Mouse (Mus musculus): ENCODE measurements around the gene Rab3il1. TPM values are rescaled to one million over a fixed set of nuclear protein-coding genes. Genes with fewer than 3 reads are reported as not detected.

Rab3il1 gene
- polyA plus RNA-seq, 1 experiment from 2014 or later: 63.6 TPM

GRCm38 (mm10) chr19:10015442-10015841, 14.0 kb downstream of the Rab3il1 start:
- Histone ChIP-seq H3K9me3 (ENCODE audit: control insufficient read depth) (no peaks in the 10 kb centered on the region), H3K4me1 (replicated peaks; ENCODE audit: control insufficient read depth, insufficient read depth, low read length) (peaks cover 18% of the 10 kb centered on the region), H3K36me3 (ENCODE audit: control insufficient read depth, insufficient read depth) (no peaks in the 10 kb centered on the region), H3K4me3 (ENCODE audit: low read depth, low read length) (peak overlapping the region; percentile 21), H3K9ac (ENCODE audit: low read depth, low read length) (no peak overlapping the region), H3K27ac (ENCODE audit: low read depth, low read length) (no peak overlapping the region), H3K4me2 (replicated peaks; ENCODE audit: low read depth) (peak overlapping the region; percentile 63), H3K27me3 (replicated peaks; ENCODE audit: control insufficient read depth, insufficient read depth, low read length) (no peaks in the 10 kb centered on the region)
- no peak for TF ChIP-seq CTCF (IDR thresholded peaks at IDR 0.05; ENCODE audit: low read depth)
- WGBS: 64% methylated on average over 4 of the region's 4 CpGs
- no peak for ATAC-seq

DNA sequence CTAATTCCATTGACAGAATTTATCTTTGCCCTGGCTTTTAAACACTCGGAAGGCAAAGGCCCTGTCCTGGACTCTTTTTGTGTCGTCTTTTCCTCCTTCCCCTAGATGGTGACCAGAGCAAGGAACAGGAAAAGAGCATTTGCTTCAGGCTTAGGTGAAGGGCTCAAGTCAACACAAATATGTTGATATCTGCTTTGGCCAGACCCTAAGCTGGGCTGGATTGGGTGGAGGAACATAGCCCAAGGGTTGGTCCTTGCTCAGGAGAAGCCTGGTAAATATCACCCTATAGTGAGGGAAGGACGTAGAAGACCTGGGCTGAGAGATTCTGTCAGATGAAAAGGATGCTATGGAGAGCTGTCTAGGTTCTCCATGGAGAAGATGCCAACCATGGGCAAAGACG, 14.7 kb downstream of the Rab3il1 start:
- 74% methylated on average over 4 of the region's 4 CpGs for WGBS
- H3K4me3 ChIP-seq (ENCODE audit: low read depth, low read length): 0 out of 2 replicates have a peak overlapping the region, but pooled peaks have one; percentile 21
- no peaks in the 10 kb centered on the region for H3K36me3 ChIP-seq (ENCODE audit: control insufficient read depth, insufficient read depth)
- no peaks in the 10 kb centered on the region for H3K27me3 ChIP-seq (replicated peaks; ENCODE audit: control insufficient read depth, insufficient read depth, low read length)
- TF ChIP-seq CTCF (IDR thresholded peaks at IDR 0.05; ENCODE audit: low read depth): no peak
- H3K27ac ChIP-seq (ENCODE audit: low read depth, low read length): no peak overlapping the region
- no peak for ATAC-seq
- H3K9ac ChIP-seq (ENCODE audit: low read depth, low read length): no peak overlapping the region
- no peaks in the 10 kb centered on the region for H3K9me3 ChIP-seq (ENCODE audit: control insufficient read depth)
- peaks cover 18% of the 10 kb centered on the region for H3K4me1 ChIP-seq (replicated peaks; ENCODE audit: control insufficient read depth, insufficient read depth, low read length)
- H3K4me2 ChIP-seq (replicated peaks; ENCODE audit: low read depth): peak overlapping the region; percentile 63

- H3K9ac ChIP-seq (ENCODE audit: low read depth, low read length): peak overlapping the region; percentile 49
- H3K27me3 ChIP-seq (replicated peaks; ENCODE audit: control insufficient read depth, insufficient read depth, low read length): no peaks in the 10 kb centered on the region
- H3K4me3 ChIP-seq (ENCODE audit: low read depth, low read length): peak overlapping the region; percentile 49
- 8% methylated on average over 43 of the region's 44 CpGs for WGBS
- ATAC-seq: peak; percentile 95
- no peaks in the 10 kb centered on the region for H3K36me3 ChIP-seq (ENCODE audit: control insufficient read depth, insufficient read depth)
- no peaks in the 10 kb centered on the region for H3K9me3 ChIP-seq (ENCODE audit: control insufficient read depth)
- TF ChIP-seq CTCF (IDR thresholded peaks at IDR 0.05; ENCODE audit: low read depth): no peak
- H3K4me1 ChIP-seq (replicated peaks; ENCODE audit: control insufficient read depth, insufficient read depth, low read length): peaks cover 18% of the 10 kb centered on the region
- H3K27ac ChIP-seq (ENCODE audit: low read depth, low read length): no peak overlapping the region; the same call in 1 of the 2 replicates
- peak overlapping the region; percentile 88 for H3K4me2 ChIP-seq (replicated peaks; ENCODE audit: low read depth)
Measured at GRCm38 (mm10) chr19:10017637-10018526, 16.4 kb downstream of the Rab3il1 start.

DNA sequence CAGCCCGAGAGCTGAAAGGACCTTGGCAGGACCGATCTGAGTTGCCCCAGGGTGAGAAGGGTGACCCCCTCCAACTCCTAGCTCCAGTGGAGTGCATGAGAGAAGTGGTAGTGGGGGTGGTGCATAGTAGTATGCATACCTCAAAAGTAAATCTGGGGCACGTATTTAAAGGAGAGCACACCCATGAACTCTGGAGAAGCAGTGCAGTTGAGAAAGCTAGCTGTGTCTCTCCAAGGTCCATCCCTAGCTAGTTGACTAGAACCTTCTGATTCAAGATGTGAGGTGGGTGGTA, 17.0 kb downstream of the Rab3il1 start:
- no peak for TF ChIP-seq CTCF (IDR thresholded peaks at IDR 0.05; ENCODE audit: low read depth)
- ATAC-seq: peak; percentile 15
- H3K9me3 ChIP-seq (ENCODE audit: control insufficient read depth): no peaks in the 10 kb centered on the region
- peak overlapping the region; percentile 88 for H3K4me2 ChIP-seq (replicated peaks; ENCODE audit: low read depth)
- no peaks in the 10 kb centered on the region for H3K36me3 ChIP-seq (ENCODE audit: control insufficient read depth, insufficient read depth)
- no peak overlapping the region for H3K27ac ChIP-seq (ENCODE audit: low read depth, low read length)
- WGBS: 3% methylated on average over 3 of the region's 3 CpGs
- H3K4me1 ChIP-seq (replicated peaks; ENCODE audit: control insufficient read depth, insufficient read depth, low read length): peaks cover 18% of the 10 kb centered on the region
- no peaks in the 10 kb centered on the region for H3K27me3 ChIP-seq (replicated peaks; ENCODE audit: control insufficient read depth, insufficient read depth, low read length)
- H3K4me3 ChIP-seq (ENCODE audit: low read depth, low read length): peak overlapping the region; percentile 49
- peak overlapping the region; percentile 49 for H3K9ac ChIP-seq (ENCODE audit: low read depth, low read length)

DNA sequence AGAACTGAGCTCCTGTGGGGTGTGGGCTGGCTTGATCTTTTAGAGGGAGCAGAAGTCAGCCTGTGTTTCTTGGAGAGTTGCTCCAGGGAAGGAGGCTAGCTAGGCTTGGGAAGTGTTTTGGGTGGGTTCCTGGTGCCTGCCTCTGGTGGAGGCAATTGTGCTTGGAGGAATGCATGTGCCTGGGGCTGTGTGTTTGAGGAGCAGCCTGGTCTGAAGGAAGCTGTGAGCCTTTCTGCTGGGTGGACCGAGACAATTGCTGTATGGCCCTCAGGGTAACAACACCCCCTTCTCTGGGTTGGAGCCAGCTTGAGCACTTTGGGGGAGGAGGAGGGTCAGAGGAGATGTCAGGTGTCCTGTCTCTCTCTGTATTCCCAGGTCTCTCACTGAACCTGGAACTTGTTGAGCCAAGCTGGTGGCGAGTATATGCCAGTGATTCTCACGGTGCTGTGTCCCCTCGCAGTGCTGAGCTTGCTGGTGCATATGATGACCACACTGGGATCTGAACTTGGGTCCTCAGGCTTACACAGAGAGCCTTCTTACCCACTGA, 17.8 kb downstream of the Rab3il1 start:
- Histone ChIP-seq H3K36me3 (ENCODE audit: control insufficient read depth, insufficient read depth) (no peaks in the 10 kb centered on the region), H3K27me3 (replicated peaks; ENCODE audit: control insufficient read depth, insufficient read depth, low read length) (no peaks in the 10 kb centered on the region), H3K9me3 (ENCODE audit: control insufficient read depth) (no peaks in the 10 kb centered on the region), H3K4me1 (replicated peaks; ENCODE audit: control insufficient read depth, insufficient read depth, low read length) (peaks cover 17% of the 10 kb centered on the region), H3K9ac (ENCODE audit: low read depth, low read length) (0 out of 2 replicates have a peak overlapping the region, but pooled peaks have one; percentile 3), H3K4me2 (replicated peaks; ENCODE audit: low read depth) (peak overlapping the region; percentile 88), H3K27ac (ENCODE audit: low read depth, low read length) (no peak overlapping the region; the same call in 1 of the 2 replicates), H3K4me3 (ENCODE audit: low read depth, low read length) (peak overlapping the region; percentile 49; the same call in 1 of the 2 replicates)
- no peak for ATAC-seq
- 76% methylated on average over 4 of the region's 4 CpGs for WGBS
- no peak for TF ChIP-seq CTCF (IDR thresholded peaks at IDR 0.05; ENCODE audit: low read depth)

- H3K27ac ChIP-seq (ENCODE audit: low read depth, low read length): no peak overlapping the region
- TF ChIP-seq CTCF (IDR thresholded peaks at IDR 0.05; ENCODE audit: low read depth): no peak
- no peaks in the 10 kb centered on the region for H3K27me3 ChIP-seq (replicated peaks; ENCODE audit: control insufficient read depth, insufficient read depth, low read length)
- H3K36me3 ChIP-seq (ENCODE audit: control insufficient read depth, insufficient read depth): peaks cover 5% of the 10 kb centered on the region; the same call in 1 of the 2 replicates
- H3K4me2 ChIP-seq (replicated peaks; ENCODE audit: low read depth): no peak overlapping the region
- no peak overlapping the region for H3K4me3 ChIP-seq (ENCODE audit: low read depth, low read length)
- no peaks in the 10 kb centered on the region for H3K9me3 ChIP-seq (ENCODE audit: control insufficient read depth)
- ATAC-seq: no peak
- H3K9ac ChIP-seq (ENCODE audit: low read depth, low read length): no peak overlapping the region
- peaks cover 10% of the 10 kb centered on the region for H3K4me1 ChIP-seq (replicated peaks; ENCODE audit: control insufficient read depth, insufficient read depth, low read length)
- 77% methylated on average over 2 of the region's 2 CpGs for WGBS
Measured at GRCm38 (mm10) chr19:10021981-10022380, 20.5 kb downstream of the Rab3il1 start.

Measured in intestine, postnatal 0 days (tissue).